Mouse (Mus musculus): ENCODE measurements at regions not wholly inside any gene's neighbourhood (a gene's known extent, or its start where the extent isn't known, plus 50 kb on each side); places are given as distances from the start of the nearest gene placed in this dataset.
A peak's percentile ranks its signal among the peaks of the same experiment; 100 is the strongest.

GRCm38 (mm10) chr5:74143994-74144393, 51.1 kb upstream of the Rasl11b start:
- TF ChIP-seq EP300 (IDR thresholded peaks at IDR 0.05; ENCODE audit: low read depth) (peak; percentile 53), CTCF (IDR thresholded peaks at IDR 0.05; ENCODE audit: low read depth) (no peak)

Data from liver, embryonic 14.5 days (tissue).